Mouse (Mus musculus): ENCODE measurements around the gene Tmem259. TPM values are rescaled to one million over a fixed set of nuclear protein-coding genes. Genes with fewer than 3 reads are reported as not detected.
A peak's percentile ranks its signal among the peaks of the same experiment; 100 is the strongest.

Gene Tmem259
- polyA plus RNA-seq, 1 experiment from 2014 or later = 16.1 TPM

GRCm38 (mm10) chr10:79971183-79971497 is 13.0 kb downstream of the Tmem259 start:
- peaks cover 23% of the 10 kb centered on the region for H3K36me3 ChIP-seq (ENCODE audit: control insufficient read depth, insufficient read depth, low read length)
- H3K4me3 ChIP-seq (ENCODE audit: low read depth, low read length) = peak overlapping the region; percentile 28
- peak overlapping the region; percentile 56 for H3K4me2 ChIP-seq (ENCODE audit: low read depth)
- no peak overlapping the region for H3K27ac ChIP-seq (ENCODE audit: low read depth, low read length)
- H3K9me3 ChIP-seq (ENCODE audit: control insufficient read depth, low read length) = no peaks in the 10 kb centered on the region
- ATAC-seq (ENCODE audit: insufficient read depth, low FRiP score, low TSS enrichment) (no peak), DNase-seq (ENCODE audit: low spot score) (no peak)
- WGBS = 3% methylated on average over 21 of the region's 21 CpGs
- H3K9ac ChIP-seq (ENCODE audit: low read length) = peak overlapping the region; percentile 54
- no peaks in the 10 kb centered on the region for H3K4me1 ChIP-seq (ENCODE audit: control insufficient read depth, insufficient read depth, low read length)
- H3K27me3 ChIP-seq (ENCODE audit: control insufficient read depth, insufficient read depth, low read length) = peaks cover 26% of the 10 kb centered on the region

- Histone ChIP-seq H3K27me3 (ENCODE audit: control insufficient read depth, insufficient read depth, low read length) (peaks cover 26% of the 10 kb centered on the region), H3K4me1 (ENCODE audit: control insufficient read depth, insufficient read depth, low read length) (no peaks in the 10 kb centered on the region), H3K27ac (ENCODE audit: low read depth, low read length) (no peak within 1 kb of the TSS), H3K9me3 (ENCODE audit: control insufficient read depth, low read length) (no peaks in the 10 kb centered on the region), H3K4me3 (ENCODE audit: low read depth, low read length) (peak within 1 kb of the TSS; percentile 28), H3K4me2 (ENCODE audit: low read depth) (peak within 1 kb of the TSS; percentile 56), H3K9ac (ENCODE audit: low read length) (peak within 1 kb of the TSS; percentile 54), H3K36me3 (ENCODE audit: control insufficient read depth, insufficient read depth, low read length) (peaks cover 22% of the 10 kb centered on the region)
- DNase-seq (ENCODE audit: low spot score) (no peak), ATAC-seq (ENCODE audit: insufficient read depth, low FRiP score, low TSS enrichment) (no peak)
- 7% methylated on average over 47 of the region's 47 CpGs for WGBS
Observed at GRCm38 (mm10) chr10:79970415-79971182, 13.5 kb downstream of the Tmem259 start, which contains the start of gene Grin3b. Grin3b (plus strand) TSS chr10:79970715.

- ATAC-seq (ENCODE audit: insufficient read depth, low FRiP score, low TSS enrichment) = no peak
- peaks cover 26% of the 10 kb centered on the region for H3K27me3 ChIP-seq (ENCODE audit: control insufficient read depth, insufficient read depth, low read length)
- no peaks in the 10 kb centered on the region for H3K9me3 ChIP-seq (ENCODE audit: control insufficient read depth, low read length)
- H3K27ac ChIP-seq (ENCODE audit: low read depth, low read length) = no peak overlapping the region
- no peak overlapping the region for H3K4me3 ChIP-seq (ENCODE audit: low read depth, low read length)
- no peak overlapping the region for H3K4me2 ChIP-seq (ENCODE audit: low read depth)
- H3K9ac ChIP-seq (ENCODE audit: low read length) = no peak overlapping the region
- no peaks in the 10 kb centered on the region for H3K4me1 ChIP-seq (ENCODE audit: control insufficient read depth, insufficient read depth, low read length)
- no peak for DNase-seq (ENCODE audit: low spot score)
- WGBS = 17% methylated on average over 3 of the region's 3 CpGs
- peaks cover 22% of the 10 kb centered on the region for H3K36me3 ChIP-seq (ENCODE audit: control insufficient read depth, insufficient read depth, low read length)
Observed at GRCm38 (mm10) chr10:79969124-79969568, 15.0 kb downstream of the Tmem259 start.

GRCm38 (mm10) chr10:79968181-79968580 is 15.9 kb downstream of the Tmem259 start:
- Histone ChIP-seq H3K27ac (ENCODE audit: low read depth, low read length) (no peak overlapping the region), H3K36me3 (ENCODE audit: control insufficient read depth, insufficient read depth, low read length) (peaks cover 24% of the 10 kb centered on the region), H3K9me3 (ENCODE audit: control insufficient read depth, low read length) (no peaks in the 10 kb centered on the region), H3K4me3 (ENCODE audit: low read depth, low read length) (no peak overlapping the region), H3K9ac (ENCODE audit: low read length) (no peak overlapping the region), H3K4me1 (ENCODE audit: control insufficient read depth, insufficient read depth, low read length) (no peaks in the 10 kb centered on the region), H3K4me2 (ENCODE audit: low read depth) (no peak overlapping the region), H3K27me3 (ENCODE audit: control insufficient read depth, insufficient read depth, low read length) (peaks cover 26% of the 10 kb centered on the region)
- no peak for DNase-seq (ENCODE audit: low spot score)
- ATAC-seq (ENCODE audit: insufficient read depth, low FRiP score, low TSS enrichment) = no peak
- 78% methylated on average over 1 of the region's 1 CpGs for WGBS

GRCm38 (mm10) chr10:79966886-79967400 is 17.2 kb downstream of the Tmem259 start:
- DNase-seq (ENCODE audit: low spot score) (no peak), ATAC-seq (ENCODE audit: insufficient read depth, low FRiP score, low TSS enrichment) (no peak)
- WGBS = 93% methylated on average over 5 of the region's 5 CpGs
- H3K4me2 ChIP-seq (ENCODE audit: low read depth) = no peak overlapping the region
- peaks cover 29% of the 10 kb centered on the region for H3K36me3 ChIP-seq (ENCODE audit: control insufficient read depth, insufficient read depth, low read length)
- H3K9ac ChIP-seq (ENCODE audit: low read length) = no peak overlapping the region
- H3K9me3 ChIP-seq (ENCODE audit: control insufficient read depth, low read length) = no peaks in the 10 kb centered on the region
- no peaks in the 10 kb centered on the region for H3K4me1 ChIP-seq (ENCODE audit: control insufficient read depth, insufficient read depth, low read length)
- peaks cover 24% of the 10 kb centered on the region for H3K27me3 ChIP-seq (ENCODE audit: control insufficient read depth, insufficient read depth, low read length)
- no peak overlapping the region for H3K4me3 ChIP-seq (ENCODE audit: low read depth, low read length)
- no peak overlapping the region for H3K27ac ChIP-seq (ENCODE audit: low read depth, low read length)

GRCm38 (mm10) chr10:79965325-79965724 is 18.8 kb downstream of the Tmem259 start:
- peaks cover 7% of the 10 kb centered on the region for H3K27me3 ChIP-seq (ENCODE audit: control insufficient read depth, insufficient read depth, low read length)
- ATAC-seq (ENCODE audit: insufficient read depth, low FRiP score, low TSS enrichment) (no peak), DNase-seq (ENCODE audit: low spot score) (no peak)
- no peak overlapping the region for H3K4me3 ChIP-seq (ENCODE audit: low read depth, low read length)
- H3K4me2 ChIP-seq (ENCODE audit: low read depth) = no peak overlapping the region
- H3K36me3 ChIP-seq (ENCODE audit: control insufficient read depth, insufficient read depth, low read length) = peaks cover 29% of the 10 kb centered on the region
- no peak overlapping the region for H3K27ac ChIP-seq (ENCODE audit: low read depth, low read length)
- peaks cover 6% of the 10 kb centered on the region for H3K4me1 ChIP-seq (ENCODE audit: control insufficient read depth, insufficient read depth, low read length)
- no peaks in the 10 kb centered on the region for H3K9me3 ChIP-seq (ENCODE audit: control insufficient read depth, low read length)
- H3K9ac ChIP-seq (ENCODE audit: low read length) = no peak overlapping the region
- WGBS = 95% methylated on average over 5 of the region's 5 CpGs

GRCm38 (mm10) chr10:79964727-79965126 is 19.4 kb downstream of the Tmem259 start:
- Histone ChIP-seq H3K36me3 (ENCODE audit: control insufficient read depth, insufficient read depth, low read length) (peaks cover 29% of the 10 kb centered on the region), H3K9me3 (ENCODE audit: control insufficient read depth, low read length) (no peaks in the 10 kb centered on the region), H3K9ac (ENCODE audit: low read length) (no peak overlapping the region), H3K27ac (ENCODE audit: low read depth, low read length) (no peak overlapping the region), H3K4me3 (ENCODE audit: low read depth, low read length) (no peak overlapping the region), H3K27me3 (ENCODE audit: control insufficient read depth, insufficient read depth, low read length) (peaks cover 4% of the 10 kb centered on the region; the same call in 1 of the 2 replicates), H3K4me1 (ENCODE audit: control insufficient read depth, insufficient read depth, low read length) (peaks cover 6% of the 10 kb centered on the region), H3K4me2 (ENCODE audit: low read depth) (no peak overlapping the region)
- 93% methylated on average over 7 of the region's 7 CpGs for WGBS
- DNase-seq (ENCODE audit: low spot score) (no peak), ATAC-seq (ENCODE audit: insufficient read depth, low FRiP score, low TSS enrichment) (no peak)

- WGBS = 19% methylated on average over 10 of the region's 10 CpGs
- no peak; the same call in 1 of the 2 replicates for ATAC-seq (ENCODE audit: insufficient read depth, low FRiP score, low TSS enrichment)
Observed at GRCm38 (mm10) chr10:79960671-79961294, 23.3 kb downstream of the Tmem259 start.

More at GRCm38 (mm10) chr10:79960671-79961294, 23.3 kb downstream of the Tmem259 start:
- Histone ChIP-seq H3K4me2 (ENCODE audit: low read depth) (peak overlapping the region; percentile 77), H3K36me3 (ENCODE audit: control insufficient read depth, insufficient read depth, low read length) (peaks cover 11% of the 10 kb centered on the region; the same call in 1 of the 2 replicates), H3K4me1 (ENCODE audit: control insufficient read depth, insufficient read depth, low read length) (peaks cover 6% of the 10 kb centered on the region), H3K27ac (ENCODE audit: low read depth, low read length) (no peak overlapping the region; the same call in 1 of the 2 replicates), H3K4me3 (ENCODE audit: low read depth, low read length) (peak overlapping the region; percentile 97), H3K27me3 (ENCODE audit: control insufficient read depth, insufficient read depth, low read length) (no peaks in the 10 kb centered on the region), H3K9ac (ENCODE audit: low read length) (peak overlapping the region; percentile 80), H3K9me3 (ENCODE audit: control insufficient read depth, low read length) (no peaks in the 10 kb centered on the region)
- no peak for DNase-seq (ENCODE audit: low spot score)

All from neural tube, embryonic 11.5 days (tissue).